Mouse (Mus musculus) gastrocnemius, postnatal 14 days (tissue): ENCODE measurements at regions not wholly inside any gene's neighbourhood (a gene's known extent, or its start where the extent isn't known, plus 50 kb on each side); places are given as distances from the start of the nearest gene placed in this dataset.

ENCODE experiments used
- DNase-seq: peaks from one replicate; pipeline ENCODE4 v3.0.0; 2021; ENCODE audit warnings: mixed read lengths
- intact Hi-C: fragments of 180-260 bp; cut with DNase I; formaldehyde crosslinking; loops from one replicate; pipeline ENCODE4 v1.15.1; 2025; ENCODE audit warnings: low total_unique reads

DNA sequence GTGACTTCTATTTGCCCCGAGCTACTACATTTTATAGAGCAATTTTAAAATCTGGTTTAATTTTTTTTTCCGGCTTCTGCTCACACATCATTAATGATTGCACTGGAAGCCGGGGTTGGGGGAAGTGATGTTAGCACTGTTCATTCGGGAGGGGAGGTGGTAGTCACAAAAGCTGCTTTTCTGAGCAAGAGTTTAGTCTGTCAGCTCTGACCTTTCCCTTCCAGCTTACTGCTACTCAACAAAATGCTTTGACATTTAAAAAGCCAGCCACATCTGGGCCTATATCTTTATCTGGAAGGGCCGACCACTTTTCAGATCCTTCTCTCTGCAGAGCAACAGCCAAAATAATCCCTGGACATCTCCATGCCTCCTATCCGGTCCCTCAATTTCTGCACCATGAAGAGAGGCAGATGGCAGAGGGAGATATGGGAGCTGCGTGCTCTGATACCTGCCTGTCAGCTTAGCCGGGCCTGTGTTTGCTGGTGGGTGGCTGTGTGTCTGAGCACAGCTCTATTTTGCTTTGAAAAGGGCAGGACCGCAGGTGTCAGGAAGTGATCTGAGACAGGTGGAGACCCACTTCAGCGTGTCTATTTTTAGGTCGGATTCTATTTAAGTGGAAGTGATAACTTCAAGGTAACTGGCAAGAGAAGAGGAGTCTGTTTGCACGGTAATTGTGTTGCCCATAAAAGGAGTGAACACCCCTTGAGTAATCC is 63.1 kb downstream of the Kcnf1 start:
- DNase-seq, result no peak
- intact Hi-C loops, result no loop called here

DNA sequence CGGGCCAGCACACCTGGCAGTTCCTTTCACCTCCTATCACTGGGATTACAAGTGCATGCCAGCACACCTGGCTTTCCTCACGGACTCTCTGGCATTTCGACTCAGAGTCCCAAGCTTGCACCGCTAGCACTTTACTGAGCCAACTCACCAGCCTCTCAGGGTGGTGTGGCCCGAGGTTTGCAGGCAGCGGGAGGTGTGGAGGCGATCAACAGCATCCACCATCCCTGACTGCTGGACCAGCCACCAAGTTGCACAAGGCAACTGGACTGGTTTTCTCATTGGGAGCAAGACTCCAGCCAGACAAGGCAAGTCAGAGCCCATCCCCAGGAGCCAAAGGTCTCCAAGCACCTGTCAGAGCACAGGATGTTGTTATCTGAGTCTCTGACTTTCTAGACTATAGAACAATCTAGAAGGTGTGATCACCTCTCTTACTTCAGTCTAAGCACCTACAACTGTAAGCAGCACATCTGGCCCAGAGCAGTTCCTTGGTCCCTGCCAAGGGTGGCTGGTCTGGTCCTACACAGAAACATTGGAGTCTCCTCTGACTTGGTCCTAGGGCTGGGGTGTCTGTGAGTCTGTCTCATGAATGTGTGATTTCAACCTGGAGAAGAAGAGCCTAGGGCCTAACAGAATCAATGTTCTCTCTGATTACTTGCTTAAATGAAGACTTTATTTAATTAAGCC is 63.8 kb downstream of the Kcnf1 start:
- DNase-seq, result no peak
- intact Hi-C loops, result no loop called here

DNA sequence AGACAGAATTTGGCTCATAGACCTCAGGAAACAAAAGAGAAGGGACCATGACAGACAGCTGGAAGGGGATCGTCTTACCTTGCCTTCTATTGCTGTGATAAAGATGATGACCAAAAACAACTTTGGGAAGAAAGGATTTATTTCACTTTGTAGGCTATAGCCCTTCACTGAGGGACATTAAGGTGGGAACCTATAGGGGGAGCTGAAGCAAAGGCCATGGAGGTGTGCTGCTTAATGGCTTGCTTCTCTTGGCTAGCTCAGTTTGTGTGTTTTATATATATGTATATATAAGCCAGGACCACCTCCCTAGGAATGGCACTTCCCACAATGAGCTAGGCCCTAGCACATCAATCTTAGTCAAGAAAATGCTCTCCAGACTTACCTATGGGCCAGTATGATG is 70.5 kb downstream of the Kcnf1 start:
- no peak for DNase-seq
- intact Hi-C loops, result no loop called here

DNA sequence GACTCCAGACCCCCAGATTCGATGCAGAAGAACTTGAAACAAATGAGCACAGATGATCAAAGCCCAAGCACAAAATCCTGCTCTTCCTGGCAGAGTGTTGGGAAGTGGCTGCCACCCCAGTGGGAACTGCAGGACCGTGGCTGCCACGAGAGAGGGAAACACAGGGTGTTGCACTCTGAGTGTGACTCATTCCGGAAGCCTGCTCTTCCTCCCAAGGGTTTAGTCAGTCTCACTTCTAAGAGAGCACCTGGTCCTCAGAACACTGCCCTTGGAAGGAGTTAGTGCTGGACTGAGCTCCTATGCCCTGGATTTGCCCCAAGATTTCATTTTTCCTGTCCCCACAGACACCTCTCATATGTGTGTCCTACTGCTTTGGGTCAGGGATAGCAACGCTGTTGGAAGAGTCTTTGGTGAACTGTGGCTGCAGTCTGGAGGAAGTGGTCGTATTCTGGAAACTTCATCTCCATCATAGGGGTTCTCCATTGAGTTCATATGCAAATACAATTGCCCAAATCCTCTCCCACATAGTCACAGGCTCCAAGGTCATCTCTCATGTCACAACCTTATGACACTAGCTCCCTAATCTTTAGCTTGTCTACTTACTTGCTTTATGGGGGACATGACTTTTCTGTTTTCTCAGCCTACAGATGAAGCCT is 71.5 kb downstream of the Kcnf1 start:
- intact Hi-C loops, result no loop called here
- no peak for DNase-seq

DNA sequence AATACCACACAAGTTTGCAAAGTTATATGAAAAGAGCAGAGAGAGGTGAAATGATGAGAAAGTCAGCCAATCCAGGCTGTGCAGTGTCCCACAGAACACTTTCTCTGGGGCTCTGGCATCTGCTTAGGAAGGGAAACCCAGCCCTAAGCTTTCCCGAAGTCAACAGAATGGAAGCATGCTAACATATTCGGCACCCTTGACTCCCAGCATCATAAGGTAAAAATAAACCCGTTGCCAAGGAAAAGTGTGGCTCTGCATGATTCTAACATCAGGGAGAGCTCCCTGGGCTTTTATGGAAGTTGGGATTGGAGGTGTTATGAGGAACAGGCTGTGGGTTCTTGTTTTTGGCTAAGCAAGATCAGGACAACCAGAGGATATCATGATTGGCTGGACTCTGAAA is 74.8 kb downstream of the Kcnf1 start:
- intact Hi-C loops, result no loop called here

DNA sequence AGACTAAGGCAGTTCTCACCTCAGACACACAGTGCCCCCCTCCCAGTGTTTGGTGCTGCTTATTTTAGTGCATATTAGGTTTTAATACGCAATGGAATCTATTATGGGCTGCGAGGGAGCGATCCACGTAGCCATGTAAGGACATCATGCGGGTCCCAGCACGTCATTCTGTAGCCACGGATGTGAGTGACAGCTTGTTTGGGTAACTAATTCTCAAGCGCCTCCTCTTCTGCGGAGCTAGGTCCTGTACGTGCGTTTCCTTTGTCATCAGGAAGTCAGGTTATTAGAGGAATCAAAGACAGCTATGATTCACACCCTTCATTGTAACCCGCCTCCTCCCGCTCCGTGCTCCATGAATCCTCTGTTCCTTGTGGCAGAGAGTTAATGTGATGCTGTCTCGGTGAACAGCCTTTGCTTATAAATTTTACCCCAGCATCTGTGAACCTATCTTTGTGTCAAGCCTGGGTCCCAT is 78.9 kb downstream of the Kcnf1 start:
- no peak for DNase-seq
- intact Hi-C loops, result no loop called here

More for the DNA sequence above, 74.8 kb downstream of the Kcnf1 start:
- no peak for DNase-seq

DNA sequence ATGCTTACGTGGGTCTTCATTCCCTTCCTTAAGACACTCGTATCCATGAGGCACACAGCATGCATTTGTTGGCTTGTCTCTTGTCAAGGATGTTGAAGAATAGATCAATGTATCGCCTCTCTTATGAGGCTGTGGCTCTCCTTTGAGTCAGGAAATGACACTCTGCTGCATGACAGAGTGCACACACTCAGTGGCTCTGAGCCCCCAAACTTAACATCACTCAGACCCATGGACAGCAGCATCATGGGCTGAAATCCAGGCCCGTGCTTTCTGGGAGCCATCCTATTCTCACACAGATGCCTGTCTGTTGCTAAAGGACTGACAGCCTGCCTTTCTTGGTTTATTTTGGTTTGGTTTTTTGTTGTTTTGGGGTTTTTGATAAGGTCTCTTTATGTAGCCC is 81.9 kb downstream of the Kcnf1 start:
- intact Hi-C loops, result no loop called here

DNA sequence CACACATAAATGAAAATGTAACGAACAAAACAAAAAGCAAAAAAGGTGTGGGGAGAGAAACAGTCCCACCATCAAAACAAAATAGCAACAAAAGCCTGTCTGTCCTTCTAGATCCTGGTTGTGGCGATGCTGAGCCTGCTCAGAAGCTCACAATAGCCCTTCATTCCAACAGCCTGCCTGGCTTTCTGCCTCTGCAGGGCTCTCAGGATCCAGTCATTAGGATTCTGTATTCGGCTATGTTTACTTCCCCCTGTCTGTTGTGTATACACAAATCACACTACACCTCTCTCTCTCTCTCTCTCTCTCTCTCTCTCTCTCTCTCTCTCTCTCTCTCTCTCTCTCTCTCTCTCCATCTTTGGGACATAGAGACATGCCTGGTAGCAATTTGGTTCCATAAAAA is 82.2 kb upstream of the 2410004P03Rik start:
- intact Hi-C loops, result no loop called here
- no peak for DNase-seq

More for the DNA sequence above, 81.9 kb downstream of the Kcnf1 start:
- DNase-seq, result no peak

DNA sequence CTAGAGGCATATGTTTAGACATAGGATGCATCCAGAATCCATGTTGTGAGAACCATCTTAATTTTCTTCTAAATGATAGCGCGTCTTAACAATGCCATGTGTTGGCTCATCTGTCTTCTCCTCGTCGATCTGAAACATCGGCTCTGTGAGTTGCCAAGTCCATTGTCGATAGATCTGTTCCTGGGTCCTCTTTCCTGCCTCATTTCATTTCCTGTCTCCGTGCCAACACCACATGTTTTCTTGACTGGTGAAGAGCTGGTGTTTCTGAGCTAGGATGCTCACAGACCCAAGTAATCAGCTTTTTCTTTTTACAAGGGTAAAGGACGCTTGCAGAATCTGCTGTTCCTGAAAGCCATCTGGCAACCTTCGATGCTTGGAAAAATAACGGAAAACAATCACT is 79.5 kb upstream of the 2410004P03Rik start:
- intact Hi-C loops, result no loop called here
- no peak for DNase-seq

DNA sequence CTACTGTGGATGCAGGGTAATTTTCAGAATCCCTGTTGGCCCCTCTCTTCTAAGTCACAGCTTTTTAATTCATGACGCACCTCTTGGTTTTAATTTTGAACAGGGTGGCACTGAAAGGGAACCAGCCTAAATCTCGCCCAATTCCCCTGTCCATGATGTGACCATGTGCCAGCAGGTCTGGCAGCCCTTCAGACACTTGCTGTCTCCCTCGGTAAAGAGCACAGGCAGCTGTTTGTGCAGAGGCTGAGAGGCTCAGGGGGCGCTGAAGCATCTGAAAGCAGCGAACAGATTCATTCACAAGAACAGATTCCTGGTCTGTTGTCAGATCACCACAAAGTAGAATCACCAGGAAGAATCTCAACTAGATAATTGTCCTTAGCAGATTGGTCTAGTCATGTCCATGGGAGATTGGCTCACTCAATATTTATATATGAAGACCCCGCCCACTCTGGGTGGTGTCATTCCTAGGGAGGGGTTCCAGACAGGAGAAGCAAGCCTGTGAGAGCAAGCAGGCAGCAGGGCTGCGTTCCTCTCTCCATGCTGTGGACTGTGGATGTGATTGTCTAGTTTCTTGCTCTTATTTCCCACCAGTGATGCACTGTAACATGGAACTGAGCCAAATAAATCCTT is 78.3 kb upstream of the 2410004P03Rik start:
- intact Hi-C loops, result no loop called here
- DNase-seq, result peak; percentile 34

DNA sequence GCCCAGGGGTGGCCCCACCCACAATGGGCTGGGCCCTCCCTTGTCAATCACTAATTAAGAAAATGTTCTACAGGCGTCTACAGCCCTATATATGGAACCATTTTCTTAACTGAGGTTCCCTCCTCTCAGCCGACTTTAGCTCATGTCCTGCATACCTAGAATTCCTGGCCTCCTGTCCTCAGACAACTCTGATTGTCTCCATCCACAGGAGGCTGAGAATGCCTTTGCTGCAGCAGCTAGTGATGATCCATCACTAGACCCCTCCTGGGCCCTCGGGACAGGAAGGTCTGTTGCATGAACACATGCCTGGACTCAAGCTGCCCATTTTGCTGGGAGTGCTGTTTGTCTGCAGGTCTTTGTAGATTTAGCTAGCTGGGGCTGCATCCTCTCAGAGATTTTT is 75.9 kb upstream of the 2410004P03Rik start:
- intact Hi-C loops, result no loop called here

DNA sequence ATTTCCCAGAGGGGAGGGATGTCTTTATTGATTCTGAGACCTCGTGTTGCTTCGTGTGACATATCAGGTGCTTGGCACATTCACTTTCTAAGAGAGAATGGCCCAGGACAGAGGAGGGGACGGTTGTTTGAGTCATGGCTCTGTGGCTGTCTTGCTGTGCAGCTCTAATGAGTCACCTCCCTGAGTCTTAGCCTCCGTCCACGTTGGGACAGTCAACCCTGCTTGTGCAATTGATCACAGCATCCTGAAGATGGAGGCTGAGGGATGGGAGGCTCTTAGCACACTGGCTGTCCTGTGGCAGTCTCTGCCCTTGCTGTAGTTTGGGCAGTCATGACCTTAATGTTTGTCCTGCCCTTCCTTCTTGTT is 73.7 kb upstream of the 2410004P03Rik start:
- intact Hi-C loops, result no loop called here
- DNase-seq, result no peak

More for the DNA sequence above, 75.9 kb upstream of the 2410004P03Rik start:
- no peak for DNase-seq

DNA sequence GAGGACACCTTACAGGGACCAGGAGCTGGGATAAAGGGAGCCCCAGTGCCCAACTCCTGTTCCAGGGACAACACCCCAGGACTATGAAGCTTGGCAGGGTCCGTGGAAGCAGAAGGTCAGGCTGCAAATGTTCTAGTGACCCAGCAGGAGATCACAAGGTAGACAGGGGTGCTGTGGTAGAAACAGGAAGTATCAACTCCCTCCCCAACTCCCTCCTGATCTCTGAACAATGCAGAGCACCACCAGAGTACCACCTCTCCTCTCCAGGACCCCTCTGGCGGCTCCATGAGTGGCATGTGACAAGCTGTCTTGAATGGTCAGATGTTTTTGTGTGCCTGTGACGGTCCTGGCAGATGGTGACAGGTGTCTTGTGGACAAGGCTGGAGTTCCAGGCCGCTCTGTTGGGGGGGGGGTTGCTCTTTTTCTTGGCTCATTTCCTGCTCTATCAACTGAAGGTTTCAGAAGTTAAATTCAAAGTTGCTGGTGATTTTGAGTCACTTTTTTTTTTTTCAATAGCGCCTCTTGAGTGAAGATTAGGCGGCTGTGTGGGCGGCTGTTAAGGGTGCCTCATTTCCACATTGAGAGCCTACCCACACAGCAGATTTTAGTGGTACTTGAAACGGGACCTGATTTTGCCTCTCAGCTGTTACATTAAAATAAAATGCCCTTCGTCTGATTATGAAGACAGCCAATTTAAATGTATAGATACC is 73.1 kb upstream of the 2410004P03Rik start:
- intact Hi-C loops, result no loop called here
- DNase-seq, result no peak

DNA sequence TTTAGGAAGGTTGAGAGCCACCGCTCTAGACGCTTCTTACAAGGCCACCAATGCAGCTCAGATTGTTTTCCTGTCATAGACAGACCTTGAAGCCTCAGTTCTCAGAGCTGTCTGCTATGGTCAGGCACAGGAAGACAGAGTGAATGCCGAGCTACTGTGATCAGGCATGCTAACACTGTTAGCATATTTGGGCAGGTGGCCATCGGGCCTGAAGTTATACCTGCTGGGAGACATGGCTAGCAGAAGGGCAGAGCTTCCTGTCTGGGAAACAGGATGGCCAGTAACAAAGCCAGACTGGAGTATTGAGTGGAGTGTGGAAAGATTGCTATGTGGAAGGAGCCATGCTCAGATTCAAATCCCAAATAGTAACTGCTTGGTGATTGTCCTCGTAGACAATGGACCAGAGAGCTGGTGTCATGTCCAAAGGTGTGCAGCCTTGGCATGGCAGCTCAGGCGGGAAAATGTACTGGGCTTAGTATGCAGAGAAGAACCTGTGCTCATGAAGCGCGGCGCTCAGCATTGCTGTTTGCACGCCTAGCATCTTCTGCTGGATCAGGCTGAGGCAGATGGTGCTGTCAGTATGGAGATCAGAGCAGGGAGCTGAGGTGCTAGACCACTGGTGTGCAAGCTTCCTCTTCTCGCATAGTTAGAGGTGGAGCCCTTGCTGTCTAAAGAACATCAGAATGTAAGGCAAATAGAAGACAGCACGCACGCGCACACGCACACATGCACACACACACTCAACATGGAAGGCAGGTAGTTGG is 60.3 kb upstream of the 2410004P03Rik start:
- DNase-seq, result no peak
- intact Hi-C loops, result no loop called here

DNA sequence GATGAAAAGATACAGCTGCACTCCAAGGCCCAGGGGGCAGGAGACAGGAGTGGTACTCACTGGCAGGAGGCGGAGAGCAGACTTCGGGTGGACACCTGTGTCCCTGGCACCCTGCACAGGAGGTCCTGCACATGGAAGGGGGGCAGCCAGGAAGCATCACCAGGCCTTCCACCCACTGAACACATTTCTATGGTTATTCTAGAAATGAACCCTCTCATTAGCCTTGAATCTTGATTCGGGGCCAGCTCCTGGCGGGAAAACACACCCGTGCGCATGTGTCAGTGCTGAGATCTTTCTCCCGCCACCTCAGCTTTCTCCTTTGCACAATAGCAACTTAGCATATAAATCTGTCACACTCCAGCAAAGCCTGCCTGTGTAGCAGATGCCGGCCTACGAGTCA is 58.3 kb upstream of the 2410004P03Rik start:
- intact Hi-C loops, result no loop called here
- DNase-seq, result no peak

DNA sequence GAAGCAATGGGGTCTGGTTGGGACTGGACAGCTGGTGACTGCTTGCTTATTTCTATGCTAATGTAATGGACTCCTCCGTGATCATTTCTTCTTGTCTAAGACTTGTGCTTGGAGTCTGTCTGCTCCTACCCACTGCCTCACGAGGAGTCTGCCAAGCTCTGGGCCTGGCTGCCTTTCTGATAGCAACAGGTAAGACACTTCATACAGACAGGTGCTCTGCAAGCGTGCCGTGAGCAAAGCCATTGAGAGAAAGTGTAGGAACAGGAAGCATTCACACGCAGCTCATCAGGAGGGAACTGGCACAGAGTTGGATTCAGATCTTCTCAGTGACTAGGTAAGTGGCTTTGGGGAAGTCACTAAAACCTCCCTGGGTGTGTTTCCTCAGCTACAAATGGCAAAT is 57.6 kb upstream of the 2410004P03Rik start:
- intact Hi-C loops, result no loop called here
- DNase-seq, result no peak

DNA sequence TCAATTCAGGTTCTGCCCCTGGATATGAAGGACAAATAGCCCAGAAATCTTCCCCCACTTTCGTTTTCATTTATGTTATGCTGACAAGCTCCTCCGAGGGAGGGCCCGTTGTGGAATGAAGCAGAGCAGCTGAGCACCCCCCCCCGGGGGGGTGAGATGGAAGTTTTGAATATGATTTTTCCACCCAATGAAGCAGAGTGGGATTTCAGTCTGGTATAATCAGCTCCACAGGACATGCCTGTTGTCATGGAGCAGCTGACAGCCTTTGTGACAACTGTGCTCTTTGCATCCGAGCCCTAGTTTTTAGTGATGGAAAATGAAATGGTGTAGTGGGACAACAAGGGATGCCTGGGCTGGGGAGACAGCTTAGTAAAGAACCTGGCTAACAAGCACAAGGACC is 52.4 kb upstream of the 2410004P03Rik start:
- intact Hi-C loops, result no loop called here
- no peak for DNase-seq
